Mouse (Mus musculus) midbrain, embryonic 16.5 days (tissue): Measurements from ENCODE around the gene Tlr3. TPM values are rescaled to one million over a fixed set of nuclear protein-coding genes. Genes with fewer than 3 reads are reported as not detected.

Experiments used
- ATAC-seq: fragments of 200-750 bp; cut with Nextera tagmentation; 2 replicates; pipeline ENCODE4 v1.8.0; 2017; ENCODE audit warnings: moderate TSS enrichment
- H3K27ac ChIP-seq: fragments of 300-500 bp; sonication (generic); 2 replicates; pipeline ENCODE4 v1.5.1; 2014; ENCODE audit warnings: mild to moderate bottlenecking, low read length, mixed read lengths
- H3K27me3 ChIP-seq: fragments of 300-500 bp; sonication (generic); 2 replicates; pipeline ENCODE4 v1.6.1; 2014; ENCODE audit warnings: low read depth, low read length, mixed read lengths; ENCODE audit not compliant: control insufficient read depth, insufficient read depth
- H3K36me3 ChIP-seq: fragments of 300-500 bp; sonication (generic); 2 replicates; pipeline ENCODE4 v1.6.1; 2014; ENCODE audit warnings: mild to moderate bottlenecking, low read length, moderate library complexity, mixed read lengths; ENCODE audit not compliant: control insufficient read depth, insufficient read depth
- H3K4me1 ChIP-seq: fragments of 300-500 bp; sonication (generic); 2 replicates; pipeline ENCODE4 v1.6.1; 2014; ENCODE audit warnings: mild to moderate bottlenecking, low read length, mixed read lengths; ENCODE audit not compliant: control insufficient read depth, insufficient read depth
- H3K4me2 ChIP-seq: fragments of 300-500 bp; sonication (generic); 2 replicates; pipeline ENCODE4 v1.6.1; 2014; ENCODE audit warnings: mild to moderate bottlenecking, low read length, mixed read lengths
- H3K4me3 ChIP-seq: fragments of 300-500 bp; sonication (generic); 2 replicates; pipeline ENCODE4 v1.5.1; 2014; ENCODE audit warnings: low read depth, mild to moderate bottlenecking, low read length, moderate library complexity, mixed read lengths
- H3K9ac ChIP-seq: fragments of 300-500 bp; sonication (generic); 2 replicates; pipeline ENCODE4 v1.6.1; 2014; ENCODE audit warnings: low read depth, low read length, mixed read lengths
- H3K9me3 ChIP-seq: fragments of 300-500 bp; sonication (generic); replicated peaks from 2 replicates; pipeline ENCODE4 v1.6.1; 2014; ENCODE audit warnings: mild to moderate bottlenecking, low read length, mixed read lengths; ENCODE audit not compliant: control insufficient read depth, poor library complexity, severe bottlenecking
- WGBS: fragments of 180-500 bp; shearing (Covaris S2); extraction: QIAGEN DNeasy Blood & Tissue Kit; methylation state at CpG from one replicate; pipeline ENCODE4 v1.1.7; 2014; 5-methylcytosine and 5-hydroxymethylcytosine counted together
- polyA plus RNA-seq: library from polyadenylated mRNA; unstranded; fragments of >200 nt; fragmentation: Nextera tagmentation; extraction: Ambion mirVana; gene quantifications from 2 replicates; pipeline ENCODE4 v1.2.1, GENCODE M21; 2015

The Tlr3 gene
- polyA plus RNA-seq, 1 experiment from 2014 or later = 1.0 TPM

DNA sequence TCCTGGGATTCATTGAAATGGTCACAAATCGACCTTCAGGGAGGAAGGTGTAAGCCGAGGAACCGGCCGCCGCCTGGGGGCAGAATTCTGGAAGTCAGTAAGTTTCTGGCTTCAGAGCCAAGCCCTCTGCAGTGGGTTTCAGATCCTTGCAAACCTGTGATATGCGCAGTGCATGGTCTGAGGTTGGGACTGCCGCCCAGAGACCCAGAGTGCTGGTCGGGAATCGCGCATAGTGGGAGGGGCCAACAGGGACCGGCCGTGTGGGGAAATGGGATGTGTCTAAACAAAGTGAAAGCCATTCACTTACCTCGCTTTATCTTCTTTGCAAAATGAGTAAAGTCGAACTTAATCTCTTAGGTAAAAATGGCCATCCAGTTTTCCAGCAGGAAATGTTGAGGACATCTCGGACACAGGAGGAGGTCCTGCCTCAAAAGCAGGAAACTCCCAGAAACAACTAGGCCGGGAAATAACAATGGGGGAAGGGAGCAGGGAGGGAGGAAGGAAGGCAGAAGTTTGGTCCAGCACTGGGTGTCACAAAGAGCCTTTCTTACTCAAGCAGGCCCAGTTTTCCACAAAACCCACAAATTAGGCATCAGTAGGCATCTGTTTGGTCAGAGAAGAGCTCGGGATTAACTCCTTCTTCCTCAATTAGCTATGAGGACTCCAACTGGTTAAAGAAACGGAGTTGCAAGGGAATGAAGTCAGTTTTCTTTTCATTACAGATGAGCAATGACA is 567 bp downstream of the Tlr3 start:
- WGBS = 8% methylated on average over 18 of the region's 18 CpGs
- H3K9ac ChIP-seq = no peak overlapping the region
- no peaks in the 10 kb centered on the region for H3K4me1 ChIP-seq
- no peaks in the 10 kb centered on the region for H3K27me3 ChIP-seq
- H3K4me2 ChIP-seq = peak overlapping the region; percentile 54
- no peaks in the 10 kb centered on the region for H3K9me3 ChIP-seq
- peak overlapping the region; percentile 30 for H3K4me3 ChIP-seq
- 0 out of 2 replicates have a peak, but pooled peaks have one; percentile 58 for ATAC-seq
- no peak overlapping the region for H3K27ac ChIP-seq
- no peaks in the 10 kb centered on the region for H3K36me3 ChIP-seq

DNA sequence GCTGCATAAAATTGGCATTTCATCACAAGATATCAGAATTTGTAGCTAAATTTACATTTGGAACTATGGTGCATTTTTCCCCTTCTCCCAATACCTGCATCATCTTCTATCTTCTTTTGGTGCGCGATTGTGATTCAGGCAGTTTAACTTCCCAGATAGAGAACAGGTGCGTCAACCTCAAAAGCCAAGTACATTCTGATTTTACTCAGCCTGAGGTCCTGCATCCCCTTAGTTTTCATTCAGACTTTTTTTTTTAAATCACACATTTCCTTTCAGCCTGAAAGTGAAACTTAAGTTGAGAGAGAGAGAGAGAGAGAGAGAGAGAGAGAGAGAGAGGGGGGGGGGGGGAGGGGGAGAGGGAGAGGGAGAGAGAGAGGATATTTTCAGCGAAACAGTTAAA is 1.2 kb downstream of the Tlr3 start:
- 45% methylated on average over 4 of the region's 4 CpGs for WGBS
- no peak overlapping the region for H3K27ac ChIP-seq
- H3K27me3 ChIP-seq = no peaks in the 10 kb centered on the region
- H3K9me3 ChIP-seq = no peaks in the 10 kb centered on the region
- H3K4me2 ChIP-seq = peak overlapping the region; percentile 54
- no peaks in the 10 kb centered on the region for H3K4me1 ChIP-seq
- peak overlapping the region; percentile 30 for H3K4me3 ChIP-seq
- no peak for ATAC-seq
- H3K36me3 ChIP-seq = no peaks in the 10 kb centered on the region
- H3K9ac ChIP-seq = no peak overlapping the region

- 44% methylated on average over 1 of the region's 1 CpGs for WGBS
- H3K36me3 ChIP-seq = no peaks in the 10 kb centered on the region
Observed at GRCm38 (mm10) chr8:45383250-45383649, 27.6 kb downstream of the Tlr3 start.

DNA sequence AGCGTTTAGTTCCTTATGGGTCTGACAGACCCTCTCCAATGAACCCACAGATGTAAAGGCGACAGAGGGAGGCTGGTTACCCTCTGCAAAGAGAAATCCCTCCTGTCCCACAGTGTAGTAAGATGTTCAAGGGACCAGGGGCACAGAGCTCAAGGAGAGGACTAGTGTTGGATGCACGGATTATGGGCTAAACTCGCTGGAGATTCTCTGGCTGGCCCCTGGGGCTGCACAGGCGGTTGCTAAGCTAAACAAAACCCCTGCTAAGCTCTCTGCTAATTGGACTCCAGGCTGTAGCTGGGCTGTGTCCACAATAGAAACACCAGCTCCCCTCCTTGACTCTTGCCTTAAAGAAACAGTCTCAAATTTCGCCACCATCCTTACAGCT is 28.9 kb downstream of the Tlr3 start, which contains the start of gene Fam149a:
Fam149a (minus strand) TSS at position 329 of the 385 bp plus-strand sequence.
- Histone ChIP-seq H3K9me3 (no peaks in the 10 kb centered on the region), H3K27me3 (no peaks in the 10 kb centered on the region; the same call in 1 of the 2 replicates), H3K4me3 (peak within 1 kb of the TSS; percentile 49), H3K4me1 (peaks cover 12% of the 10 kb centered on the region), H3K36me3 (no peaks in the 10 kb centered on the region), H3K4me2 (peak within 1 kb of the TSS; percentile 94), H3K9ac (peak within 1 kb of the TSS; percentile 72), H3K27ac (peak within 1 kb of the TSS; percentile 11; the same call in 1 of the 2 replicates)
- peak; percentile 78 for ATAC-seq
- 0% methylated on average over 6 of the region's 6 CpGs for WGBS

More at GRCm38 (mm10) chr8:45383250-45383649, 27.6 kb downstream of the Tlr3 start:
- ATAC-seq = no peak
- H3K4me3 ChIP-seq = no peak overlapping the region
- H3K27me3 ChIP-seq = no peaks in the 10 kb centered on the region; the same call in 1 of the 2 replicates
- no peak overlapping the region for H3K27ac ChIP-seq
- no peaks in the 10 kb centered on the region for H3K9me3 ChIP-seq
- H3K4me1 ChIP-seq = peaks cover 12% of the 10 kb centered on the region
- H3K9ac ChIP-seq = no peak overlapping the region
- no peak overlapping the region for H3K4me2 ChIP-seq

GRCm38 (mm10) chr8:45381075-45381962 is 29.6 kb downstream of the Tlr3 start:
- WGBS = 3% methylated on average over 38 of the region's 38 CpGs
- Histone ChIP-seq H3K27ac (peak overlapping the region; percentile 11; the same call in 1 of the 2 replicates), H3K4me2 (peak overlapping the region; percentile 94), H3K27me3 (no peaks in the 10 kb centered on the region; the same call in 1 of the 2 replicates), H3K36me3 (no peaks in the 10 kb centered on the region), H3K4me1 (peaks cover 12% of the 10 kb centered on the region), H3K4me3 (peak overlapping the region; percentile 49), H3K9me3 (no peaks in the 10 kb centered on the region), H3K9ac (peak overlapping the region; percentile 72)
- peak; percentile 69 for ATAC-seq

- peak overlapping the region; percentile 94 for H3K4me2 ChIP-seq
- H3K36me3 ChIP-seq = no peaks in the 10 kb centered on the region
- no peak overlapping the region for H3K27ac ChIP-seq
- H3K4me3 ChIP-seq = peak overlapping the region; percentile 49; the same call in 1 of the 2 replicates
- 14% methylated on average over 4 of the region's 4 CpGs for whole genome bisulfite sequencing
- H3K9me3 ChIP-seq = no peaks in the 10 kb centered on the region
- no peaks in the 10 kb centered on the region; the same call in 1 of the 2 replicates for H3K27me3 ChIP-seq
- ATAC-seq = no peak
- no peak overlapping the region for H3K9ac ChIP-seq
- peaks cover 12% of the 10 kb centered on the region for H3K4me1 ChIP-seq
Observed at GRCm38 (mm10) chr8:45380598-45380997, 30.3 kb downstream of the Tlr3 start.

- no peak overlapping the region for H3K27ac ChIP-seq
- no peaks in the 10 kb centered on the region for H3K9me3 ChIP-seq
- H3K27me3 ChIP-seq = no peaks in the 10 kb centered on the region
- ATAC-seq = no peak
- no peak overlapping the region for H3K4me3 ChIP-seq
- no peak overlapping the region for H3K9ac ChIP-seq
- no peaks in the 10 kb centered on the region for H3K4me1 ChIP-seq
- WGBS = 73% methylated on average over 3 of the region's 3 CpGs
- H3K4me2 ChIP-seq = no peak overlapping the region
- H3K36me3 ChIP-seq = no peaks in the 10 kb centered on the region
Observed at GRCm38 (mm10) chr8:45374071-45374470, 36.8 kb downstream of the Tlr3 start.

DNA sequence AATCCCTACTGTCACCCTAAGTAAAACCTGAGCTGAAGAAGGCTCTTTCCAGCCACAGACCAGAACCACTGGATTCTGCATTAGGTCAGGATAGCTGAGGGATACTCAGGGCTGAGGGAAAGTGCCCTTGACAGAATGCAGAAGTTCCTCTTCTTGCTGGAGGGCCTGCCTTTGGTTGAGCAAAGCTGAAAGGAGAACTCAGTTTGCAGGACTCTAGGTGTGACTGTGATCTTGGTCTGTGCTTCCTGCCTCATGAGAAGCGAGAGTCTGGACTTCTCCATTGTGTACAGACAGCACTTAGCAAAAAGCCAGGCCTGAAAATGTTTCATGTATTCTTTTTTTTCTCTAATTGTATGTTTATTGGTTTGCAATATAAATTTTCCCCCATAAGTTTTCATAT is 43.7 kb downstream of the Tlr3 start:
- WGBS = 82% methylated on average over 1 of the region's 1 CpGs
- Histone ChIP-seq H3K9ac (no peak overlapping the region), H3K27ac (no peak overlapping the region), H3K4me2 (no peak overlapping the region), H3K27me3 (no peaks in the 10 kb centered on the region), H3K4me3 (no peak overlapping the region), H3K9me3 (no peaks in the 10 kb centered on the region), H3K4me1 (no peaks in the 10 kb centered on the region), H3K36me3 (no peaks in the 10 kb centered on the region)
- no peak for ATAC-seq
